Mouse (Mus musculus) B cell, adult 2 months (primary cell): ENCODE data around the gene Nek4.

ENCODE experiments used
- DNase-seq, 2 experiments: peaks; one replicate each; pipeline ENCODE4 v3.0.0; 2022

The Nek4 gene

DNA sequence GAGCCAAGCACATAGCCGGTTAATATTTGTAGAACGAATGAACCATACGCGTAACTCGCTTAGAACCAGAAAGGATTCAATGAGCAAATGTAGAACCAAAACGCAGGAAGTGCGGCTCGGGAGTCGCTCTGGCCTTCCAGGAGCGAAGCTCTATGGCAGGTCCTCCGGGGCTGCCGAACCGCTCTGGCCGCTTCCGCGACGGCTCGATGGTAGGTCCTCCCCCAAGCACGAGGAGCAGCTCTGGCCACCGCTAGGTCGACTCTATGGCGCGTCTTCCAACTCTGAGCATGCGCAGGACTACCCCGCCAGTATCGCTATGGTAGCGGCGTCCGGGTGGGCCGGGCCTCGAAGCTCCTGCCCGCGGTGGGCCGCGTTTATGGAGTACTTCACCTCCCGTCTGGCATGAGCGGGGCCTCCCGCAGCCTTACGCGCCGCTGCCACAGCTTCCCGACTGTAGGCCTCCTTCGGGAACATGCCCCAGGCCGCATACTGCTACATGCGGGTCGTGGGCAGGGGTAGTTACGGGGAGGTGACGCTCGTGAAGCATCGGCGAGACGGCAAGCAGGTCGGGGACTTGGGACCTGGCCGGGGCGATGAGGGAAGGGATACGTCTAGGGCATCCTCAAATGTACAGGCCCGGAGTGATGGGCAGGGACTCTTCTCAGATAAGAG lies at the start of gene Nek4:
TSS of gene Nek4 (plus strand) at position 224 of the 672 bp plus-strand sequence.
- peak; percentile 92 to 94 for DNase-seq

DNA sequence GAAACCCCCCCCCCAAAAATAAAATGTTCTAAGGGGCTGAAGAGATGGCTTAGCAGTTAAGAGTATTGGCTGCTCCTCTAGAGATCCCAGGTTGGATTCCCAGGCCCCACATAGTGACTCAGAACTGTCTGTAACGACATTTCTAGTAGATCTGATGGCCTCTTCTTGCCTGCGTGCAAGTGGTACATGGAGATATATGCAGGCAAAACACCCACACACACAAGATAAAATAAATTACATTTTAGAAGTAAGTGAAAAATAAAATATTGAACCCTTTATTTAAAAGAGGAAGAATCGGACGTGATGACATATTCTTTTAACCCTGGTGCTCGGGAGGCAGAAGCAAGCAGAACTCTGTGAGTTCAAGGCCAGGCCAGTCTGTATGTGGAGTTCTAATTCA lies 48.5 kb upstream of the Nek4 start:
- no peak for DNase-seq

DNA sequence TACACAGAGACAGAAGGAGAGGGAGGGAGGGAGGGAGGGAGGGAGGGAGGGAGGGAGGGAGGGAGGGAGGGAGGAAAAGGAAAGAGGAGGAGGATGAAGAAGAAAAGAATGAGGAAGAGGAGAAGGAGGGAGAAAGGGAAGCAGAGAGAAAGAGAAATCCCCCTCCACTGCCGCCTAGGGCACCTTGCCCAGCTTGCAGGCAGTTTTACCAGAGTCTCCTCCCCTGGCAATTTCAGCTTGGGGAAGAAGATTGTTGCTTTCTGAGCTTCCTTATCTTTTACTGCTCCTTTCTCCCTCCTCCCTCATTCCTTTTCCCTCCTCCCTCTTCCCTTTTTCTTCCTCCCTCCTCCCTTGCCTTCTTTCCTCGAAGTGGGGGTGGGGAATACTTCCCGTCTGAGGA lies 48.1 kb upstream of the Nek4 start:
- no peak for DNase-seq

DNA sequence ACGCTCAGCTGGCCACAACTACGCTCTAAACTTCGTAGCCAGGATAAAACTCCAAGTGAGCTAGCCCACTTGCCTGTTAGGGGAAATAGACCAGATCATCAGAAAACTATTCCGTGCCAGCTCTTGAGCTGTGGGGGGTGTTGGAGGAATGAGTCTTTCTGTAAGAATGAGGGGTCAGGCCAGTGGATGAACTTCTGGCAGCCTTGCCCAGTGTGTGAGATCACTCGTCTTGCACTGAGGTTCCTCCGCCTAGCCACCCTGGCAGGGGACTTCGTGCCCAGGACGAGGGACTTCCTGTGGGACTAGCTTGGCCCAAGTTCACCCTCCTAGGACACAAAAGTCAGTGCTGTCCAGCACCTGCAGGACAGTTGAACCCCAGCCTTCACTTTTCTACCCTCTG lies 46.9 kb upstream of the Nek4 start:
- no peak for DNase-seq

DNA sequence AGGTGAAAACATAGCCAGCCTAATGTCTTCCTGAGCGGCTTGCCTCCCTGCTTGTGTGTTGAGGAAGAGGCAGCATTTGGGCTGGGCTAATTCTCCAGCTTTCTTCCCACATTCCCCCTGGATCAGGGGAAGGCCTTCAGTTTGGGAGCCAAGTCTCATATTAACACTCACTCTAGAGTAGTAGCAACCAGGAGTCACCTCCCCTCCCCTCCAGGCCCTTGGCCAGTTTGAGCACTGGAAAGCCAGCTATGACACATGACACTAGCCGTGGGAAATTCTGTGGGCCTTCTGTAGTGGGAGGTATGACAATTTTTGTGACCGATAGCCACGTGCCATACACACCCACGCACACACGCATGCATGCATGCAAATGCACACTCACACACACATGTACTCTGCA lies 45.2 kb upstream of the Nek4 start:
- no peak for DNase-seq

DNA sequence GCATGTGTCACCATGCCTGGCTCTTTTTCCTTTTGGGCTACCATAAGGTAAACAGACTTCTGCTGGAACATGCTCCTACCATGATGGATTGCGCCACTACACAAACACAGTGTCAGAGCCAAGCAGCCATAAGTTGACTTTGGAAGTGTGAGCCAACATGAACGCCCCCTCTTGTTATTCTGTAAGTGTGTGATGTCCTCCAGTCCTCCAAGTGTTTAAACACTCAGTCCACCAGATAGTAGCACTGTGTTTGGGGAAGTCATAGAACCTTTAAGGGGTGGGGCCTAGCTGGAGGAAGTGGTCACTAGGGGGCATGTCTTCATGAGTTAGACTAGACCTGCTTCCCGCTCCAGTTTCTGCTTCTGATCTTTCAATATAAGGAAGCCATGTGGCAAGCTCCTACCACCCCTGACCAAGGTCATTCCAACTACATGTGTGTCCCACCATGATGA lies 43.3 kb upstream of the Nek4 start:
- DNase-seq, result peak; percentile 49 to 56

DNA sequence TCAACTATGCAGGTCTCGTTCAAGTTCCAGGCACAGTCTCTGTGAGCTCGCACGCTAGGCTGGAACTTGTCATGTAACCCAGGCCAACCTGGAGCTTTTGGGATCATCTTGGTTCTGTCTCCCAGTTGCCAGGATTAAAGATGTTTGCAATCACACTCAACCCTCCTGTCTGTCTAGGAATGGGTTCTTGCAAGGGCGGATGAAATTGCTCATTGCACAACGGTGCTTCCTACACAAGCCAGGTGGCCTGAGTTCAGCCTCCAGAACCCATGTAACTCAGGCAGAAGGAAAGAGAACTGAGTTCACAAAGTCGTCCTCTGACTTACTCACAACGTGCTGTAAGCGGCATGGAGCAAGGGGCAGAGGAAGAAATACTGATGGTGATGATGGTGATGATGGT lies 40.0 kb upstream of the Nek4 start:
- DNase-seq, result no peak

DNA sequence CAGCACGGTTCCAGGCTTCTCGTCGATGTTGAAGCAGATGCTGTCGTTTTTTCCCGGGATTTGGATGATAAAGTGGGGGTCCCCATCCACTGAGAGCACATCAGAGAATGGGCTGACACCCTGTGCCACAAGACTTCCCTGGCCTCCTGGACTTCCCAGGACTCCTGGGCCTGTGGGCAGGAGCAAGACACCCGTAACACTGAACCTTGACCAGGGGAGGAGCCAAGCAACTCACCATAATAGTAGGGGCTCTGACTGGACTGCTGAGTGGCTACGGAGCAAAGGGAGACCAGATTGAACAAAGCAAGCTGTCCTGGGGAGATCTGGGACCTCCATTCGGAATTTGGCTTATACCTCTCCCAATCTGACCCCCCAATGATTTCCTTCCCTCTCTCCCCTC lies 38.5 kb upstream of the Nek4 start:
- no peak for DNase-seq

DNA sequence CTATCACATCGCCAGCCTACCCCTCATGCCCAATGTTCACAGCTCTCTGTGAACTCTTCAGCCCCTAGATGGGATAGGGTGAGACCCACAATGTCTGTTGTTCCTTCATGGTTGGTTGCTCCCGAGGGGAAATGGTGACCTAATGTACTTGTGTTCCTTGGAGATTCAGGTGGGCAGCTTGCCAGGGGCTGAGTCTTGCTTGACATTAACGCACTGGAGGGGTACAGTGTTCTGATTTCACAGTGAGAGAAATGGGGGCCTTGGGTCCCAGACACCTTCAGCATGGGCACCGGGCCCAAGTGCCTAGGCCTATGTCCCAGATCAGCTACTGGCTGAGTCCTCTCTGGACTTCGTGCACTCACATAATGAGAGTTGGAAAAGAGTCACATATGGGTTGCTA lies 37.8 kb upstream of the Nek4 start:
- no peak for DNase-seq

DNA sequence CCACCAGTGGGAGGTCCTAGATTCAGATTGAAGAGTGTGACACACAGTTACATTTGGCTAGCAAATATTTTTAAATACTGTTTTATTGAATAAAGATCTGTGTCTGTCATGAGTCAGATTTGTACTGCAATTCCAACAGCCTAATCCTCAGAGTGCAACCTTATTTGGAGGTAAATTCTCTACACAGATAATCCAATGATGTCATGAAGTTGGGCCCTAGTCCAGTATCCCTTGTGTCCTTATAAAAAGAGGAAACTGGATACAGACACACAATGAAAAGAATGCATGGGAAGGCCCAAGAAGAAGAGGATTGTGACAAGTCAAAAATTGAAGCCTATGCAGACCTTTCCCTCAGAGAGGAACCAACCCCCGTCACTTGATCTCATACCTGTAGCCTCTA lies 34.7 kb upstream of the Nek4 start:
- DNase-seq, result no peak

DNA sequence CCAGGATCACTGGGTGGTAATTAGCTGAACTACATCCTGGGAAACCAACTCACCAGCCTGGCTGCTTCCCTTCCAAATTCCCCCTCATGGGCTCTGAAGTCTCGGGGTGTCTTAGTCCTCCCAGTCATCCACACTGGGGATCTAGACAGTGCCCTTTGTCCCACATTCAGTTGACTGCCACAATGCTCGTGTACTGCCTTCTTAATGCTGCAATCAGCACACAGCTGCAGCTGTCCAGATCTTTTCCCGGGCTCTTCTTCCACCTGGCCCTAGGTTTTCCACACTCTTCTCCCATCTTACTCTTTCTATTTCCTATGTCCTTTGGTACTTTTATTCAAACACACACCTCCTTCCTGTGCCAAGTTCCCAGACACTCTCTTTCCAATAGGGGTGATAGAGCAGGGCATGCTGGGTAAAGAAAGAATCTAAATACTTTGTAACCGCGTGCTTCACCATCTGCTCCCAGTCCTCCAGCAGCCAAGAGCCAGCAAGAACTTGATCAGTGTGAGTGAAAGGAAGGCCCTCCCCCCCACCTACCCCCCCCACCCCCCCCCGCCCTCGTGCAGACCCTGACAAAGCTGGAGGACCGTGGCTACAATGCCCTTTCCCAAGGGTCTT lies 29.0 kb upstream of the Nek4 start:
- DNase-seq, result no peak

DNA sequence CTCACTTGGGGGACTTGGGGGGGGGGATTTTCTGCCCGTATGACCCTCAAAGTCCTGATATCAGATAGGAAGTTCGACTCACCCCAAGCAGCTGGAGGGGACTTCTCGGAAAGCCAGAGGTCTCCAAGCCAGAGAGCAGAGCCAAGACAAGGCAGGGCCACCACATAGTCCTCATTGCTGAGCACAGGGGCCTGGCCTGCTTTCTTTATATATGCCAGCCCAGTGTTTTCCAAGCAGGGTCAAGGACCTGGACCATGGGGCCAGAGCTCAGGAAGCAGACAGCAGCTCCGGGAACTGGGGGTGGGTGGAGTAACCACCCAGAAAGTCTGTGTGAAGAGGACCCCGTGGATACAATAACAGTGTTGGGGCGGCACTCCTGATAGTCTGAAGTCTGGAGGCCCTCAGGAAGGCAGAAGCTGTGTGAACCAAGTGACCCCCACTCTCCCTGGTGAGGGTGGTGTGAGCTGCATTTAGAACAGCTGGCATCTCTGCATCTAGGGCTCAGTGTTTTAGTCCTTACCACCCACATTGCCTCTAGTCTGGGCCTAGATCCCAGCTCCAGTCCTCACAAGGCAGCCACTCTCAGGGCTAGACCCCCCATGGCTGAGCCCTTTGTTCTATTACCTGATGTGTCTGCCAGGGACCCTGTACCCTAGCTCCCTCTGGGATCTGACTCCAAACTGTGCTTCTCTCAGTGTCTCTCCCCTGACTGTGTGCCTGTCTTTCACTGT lies 27.6 kb upstream of the Nek4 start, which contains the start of gene Itih3:
TSS of gene Itih3 (minus strand) at position 386 of the 731 bp plus-strand sequence.
- DNase-seq, result no peak

DNA sequence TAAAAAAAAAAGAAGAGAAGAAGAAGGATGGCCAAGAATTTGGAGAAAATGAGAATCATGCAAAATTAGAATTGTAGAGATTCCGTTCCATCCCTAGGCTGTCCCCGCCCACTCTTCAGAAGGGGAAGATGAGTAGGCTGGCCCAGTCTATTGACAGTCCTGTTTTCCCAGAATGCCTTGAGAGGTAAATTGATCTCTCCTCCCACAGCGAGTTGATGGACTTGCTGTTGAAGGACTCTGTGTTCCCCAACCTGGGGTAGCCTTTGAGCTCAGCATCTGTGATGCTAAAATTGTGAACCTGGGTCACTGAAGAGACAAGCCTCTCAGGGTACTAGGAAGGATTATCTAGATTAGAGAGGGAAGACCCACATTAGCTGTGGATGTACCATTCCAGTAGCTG lies 25.7 kb upstream of the Nek4 start:
- DNase-seq, result no peak

DNA sequence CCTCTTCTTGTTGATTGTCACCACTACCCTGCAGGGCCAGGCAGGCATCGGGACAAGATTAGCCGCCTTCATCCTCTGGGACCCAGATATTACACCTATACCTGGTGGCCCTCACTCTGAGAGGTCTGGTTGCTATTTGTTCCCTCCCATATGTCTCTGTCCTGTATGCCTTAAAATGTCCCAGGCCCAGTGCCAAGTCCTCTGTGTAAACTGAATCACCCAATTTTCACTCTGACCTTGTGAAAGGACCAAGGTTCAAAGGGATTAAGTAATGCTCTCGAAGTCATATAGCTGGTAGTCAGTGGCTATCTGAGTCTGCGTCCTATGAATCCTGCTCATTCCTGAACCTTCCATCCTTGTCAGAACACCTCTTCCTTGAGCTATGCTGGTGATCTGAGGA lies 20.8 kb upstream of the Nek4 start:
- no peak for DNase-seq

DNA sequence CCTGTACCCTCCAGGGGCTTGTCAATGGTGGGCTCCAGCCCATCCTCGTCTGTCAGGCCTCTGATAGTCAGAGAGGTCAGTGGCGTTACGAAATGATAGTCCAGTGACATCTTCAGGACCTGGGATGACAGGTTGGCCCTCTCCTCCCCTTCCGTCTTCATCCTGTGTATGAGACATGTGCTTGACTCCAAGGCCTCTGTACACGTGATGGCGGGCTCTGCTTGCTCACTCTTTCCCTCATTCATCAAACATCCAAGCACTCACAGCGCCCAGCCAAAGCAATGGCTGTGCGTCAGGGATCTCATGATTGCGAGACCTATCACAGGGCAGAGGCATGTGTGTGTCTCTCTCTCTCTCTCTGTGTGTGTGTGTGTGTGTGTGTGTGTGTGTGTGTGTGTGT lies 17.8 kb upstream of the Nek4 start:
- DNase-seq, result no peak

DNA sequence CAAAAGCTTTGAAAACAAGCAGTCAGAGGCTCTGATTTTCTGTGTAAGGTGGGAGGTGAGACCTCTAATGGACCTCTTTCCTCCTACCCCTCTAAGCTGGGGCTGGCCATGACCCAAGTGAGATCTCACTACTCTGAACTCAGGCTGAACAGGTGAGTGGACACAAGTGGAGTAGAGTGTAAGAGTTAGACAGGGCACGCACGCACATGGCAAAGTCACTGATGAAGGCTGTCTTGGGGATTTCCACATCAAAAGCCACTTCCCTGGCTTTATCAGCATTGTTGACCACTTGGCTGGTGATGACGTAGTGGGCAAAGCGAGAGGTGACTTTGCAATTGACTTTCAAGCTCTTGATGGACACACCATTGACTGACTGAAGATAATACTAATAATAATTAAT lies 8.9 kb upstream of the Nek4 start:
- DNase-seq, result no peak

DNA sequence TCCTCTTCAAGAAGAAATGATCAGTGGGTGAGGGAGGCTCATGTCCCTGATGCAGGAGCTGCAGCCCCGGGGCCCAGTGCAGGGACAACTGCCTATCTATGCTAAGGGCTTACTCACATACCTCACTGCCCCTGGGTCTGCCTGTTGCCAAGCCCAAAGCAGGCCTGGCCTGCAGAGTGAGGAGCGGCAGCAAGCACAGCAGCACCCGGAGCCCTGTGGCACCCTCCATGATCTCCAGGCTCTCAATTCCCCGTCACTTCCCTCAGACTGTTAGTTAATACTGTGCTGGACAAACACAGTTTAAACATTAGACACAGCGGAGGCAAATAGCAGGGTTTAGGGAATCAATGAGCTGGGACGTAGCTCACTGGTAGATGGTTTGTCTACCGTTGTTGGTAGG lies 8.1 kb upstream of the Nek4 start, which contains the start of gene Itih1:
TSS of gene Itih1 (minus strand) at position 252 of the 400 bp plus-strand sequence.
- DNase-seq, result no peak

DNA sequence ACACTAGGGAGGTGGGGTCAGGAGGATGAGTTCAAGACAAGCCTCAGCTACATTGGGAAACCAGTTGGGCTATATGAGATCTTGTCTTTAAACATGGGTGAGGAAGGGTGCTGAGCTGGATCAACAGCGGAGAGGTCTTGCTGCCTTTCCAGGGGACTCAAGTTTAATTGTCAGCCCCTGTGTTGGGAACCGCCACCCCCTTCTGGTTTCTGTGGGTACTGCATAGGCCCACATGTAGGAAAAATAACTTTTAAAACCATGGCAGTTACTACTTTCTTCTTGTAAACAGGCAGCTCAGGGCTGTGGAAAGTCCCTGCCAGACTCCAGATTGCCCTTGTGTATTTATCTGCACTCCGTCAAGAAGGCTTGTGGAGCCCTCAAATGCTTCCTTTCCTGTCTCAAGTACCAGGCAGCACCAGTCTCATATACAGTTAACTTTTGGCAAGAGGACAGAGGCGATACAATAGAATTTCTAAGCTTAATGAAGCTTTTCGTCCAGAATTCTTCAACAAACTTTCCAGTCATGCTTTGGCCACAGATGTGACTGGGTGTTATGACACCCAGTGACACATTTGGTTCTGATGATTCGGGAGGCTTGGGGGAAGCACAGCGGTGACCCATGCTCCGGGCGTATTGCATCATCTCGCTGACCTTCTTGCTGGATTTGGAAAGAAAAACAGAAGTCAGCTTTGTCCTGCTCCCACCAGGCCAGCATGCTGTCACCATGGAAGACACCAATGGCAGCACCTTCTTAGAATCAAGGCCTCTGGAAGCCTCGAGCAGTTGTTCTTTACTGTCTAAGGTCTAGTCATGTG lies 7.1 kb upstream of the Nek4 start:
- DNase-seq, result peak; percentile 57 to 69

DNA sequence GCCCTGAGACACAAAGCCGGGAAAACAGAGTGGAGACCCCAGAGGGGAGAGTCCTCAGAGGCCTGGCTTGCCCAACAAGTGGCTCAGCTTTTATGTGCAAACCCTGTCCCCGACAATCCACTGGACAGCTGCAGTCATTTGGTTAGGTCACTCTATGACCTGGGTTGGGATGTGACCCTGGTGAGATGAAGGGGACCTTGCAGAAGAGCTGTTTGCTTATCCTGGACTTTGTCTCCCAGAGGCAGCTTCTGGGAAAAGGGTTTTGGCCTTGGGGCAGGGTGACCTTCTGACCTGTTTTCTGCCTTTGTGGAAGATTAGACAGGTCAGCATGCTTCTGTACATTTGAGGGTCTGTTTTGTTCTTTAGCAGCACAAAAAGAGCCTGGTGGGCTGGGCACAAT lies 6.4 kb upstream of the Nek4 start:
- no peak for DNase-seq

DNA sequence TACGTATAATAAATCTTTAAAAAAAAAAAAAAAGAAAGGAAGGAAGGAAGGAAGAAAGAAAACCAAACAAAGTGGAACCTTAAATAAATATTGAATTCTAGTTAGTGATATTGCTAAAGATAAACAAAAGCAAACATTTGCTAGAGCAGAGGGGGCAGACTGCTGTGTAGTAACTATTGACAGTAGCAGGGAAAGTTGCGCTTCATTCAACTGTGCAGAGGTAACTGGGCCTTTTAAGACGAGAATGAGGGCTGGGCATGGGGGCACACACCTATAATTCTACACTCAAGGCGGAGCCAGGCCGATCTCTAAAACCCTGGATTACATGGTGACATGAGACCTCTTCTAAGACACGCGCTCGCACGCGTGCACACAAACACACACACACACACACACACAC lies 1.2 kb upstream of the Nek4 start:
- no peak for DNase-seq

DNA sequence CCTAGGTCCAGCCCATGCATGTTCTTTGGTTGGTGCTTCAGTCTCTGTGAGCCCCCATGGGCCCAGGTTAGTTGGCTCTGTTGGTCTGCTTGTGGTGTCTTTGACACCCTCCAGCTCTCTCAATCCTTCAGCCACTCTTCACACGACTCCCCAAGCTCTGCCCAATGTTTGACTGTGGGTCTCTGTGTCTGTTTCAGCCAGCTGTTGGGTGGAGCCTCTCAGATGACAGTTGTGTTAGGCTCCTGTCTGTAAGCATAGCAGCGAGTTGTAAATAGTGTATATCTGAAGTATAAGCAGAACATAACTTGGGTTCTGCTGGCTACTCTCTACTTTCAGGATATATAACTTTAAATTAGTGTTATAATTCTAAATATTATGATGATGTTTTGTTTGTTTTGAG lies 7.3 kb downstream of the Nek4 start:
- DNase-seq, result no peak

DNA sequence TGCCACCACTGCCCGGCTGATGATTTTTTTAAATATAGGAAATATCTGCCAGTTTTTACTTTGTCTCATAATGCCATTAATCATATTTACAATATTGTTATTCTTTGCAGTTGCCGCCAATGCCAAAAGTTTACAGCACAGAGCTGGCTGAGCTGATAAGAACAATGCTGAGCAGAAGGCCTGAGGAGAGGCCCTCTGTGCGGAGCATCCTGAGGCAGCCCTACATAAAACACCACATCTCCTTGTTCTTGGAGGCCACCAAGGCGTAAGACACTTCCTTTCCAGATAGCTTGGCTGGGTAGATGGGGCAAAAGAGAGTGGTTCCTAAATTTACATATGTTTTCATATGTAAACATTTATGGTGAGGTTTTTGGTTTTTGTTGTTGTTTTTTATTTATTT lies 7.9 kb downstream of the Nek4 start:
- DNase-seq, result no peak

DNA sequence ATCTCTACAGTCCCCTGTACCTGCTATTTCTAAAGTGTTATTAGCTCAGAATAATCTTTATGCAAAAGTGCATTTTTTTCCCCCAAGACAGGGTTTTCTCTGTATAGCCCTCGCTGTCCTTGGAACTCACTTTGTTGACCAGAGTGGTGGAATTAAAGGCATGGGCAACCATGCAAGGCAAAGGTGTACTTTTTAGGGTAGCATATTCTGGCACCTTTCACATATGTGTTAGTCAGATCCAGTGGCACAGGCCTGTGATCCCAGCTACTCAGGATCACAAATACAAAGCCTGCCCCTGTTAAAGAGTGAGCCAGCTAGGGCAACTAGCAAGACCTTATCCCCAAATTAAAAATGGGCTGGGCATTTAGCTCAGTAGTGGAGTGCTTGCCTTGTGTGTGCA lies 9.2 kb downstream of the Nek4 start:
- no peak for DNase-seq
